Mouse (Mus musculus): ENCODE measurements around the gene Pde4dip.

DNA sequence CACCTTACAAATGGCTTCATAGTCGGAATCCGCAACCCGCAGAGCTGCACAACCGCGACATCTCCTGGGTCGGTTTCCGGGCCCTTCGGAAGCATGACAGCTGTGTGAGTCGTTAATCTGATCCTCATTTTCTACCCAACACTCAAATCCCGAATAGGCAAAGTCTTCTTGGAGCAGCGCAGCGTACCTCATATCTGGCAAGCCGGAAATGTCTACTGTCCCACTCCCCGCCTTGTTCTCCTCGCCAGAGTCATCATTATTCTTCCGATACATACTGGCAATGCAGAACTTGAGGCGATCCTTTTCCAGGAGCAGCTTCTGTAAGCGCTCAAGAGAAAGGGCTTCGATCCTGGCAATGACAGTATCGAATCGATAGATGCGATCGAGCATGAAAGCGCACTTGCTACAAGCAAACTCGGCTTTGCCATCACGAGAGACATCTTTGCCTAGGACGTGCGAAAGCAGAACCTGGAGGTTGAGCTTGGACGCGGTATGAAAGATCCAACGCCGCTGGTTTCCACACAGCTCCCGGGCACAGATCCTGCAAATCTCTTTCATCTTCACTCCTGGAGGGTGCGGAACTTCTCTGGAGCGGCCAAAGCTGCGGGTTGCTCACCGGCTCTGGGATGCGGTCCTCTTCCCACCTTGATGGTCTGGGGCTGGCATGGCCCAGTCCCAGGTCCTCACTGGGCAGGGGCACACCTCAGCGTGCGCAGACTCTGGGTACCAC is 121.3 kb downstream of the Pde4dip start:
- TF ChIP-seq EP300 (IDR thresholded peaks at IDR 0.05) (no peak), CTCF (IDR thresholded peaks at IDR 0.05) (no peak)
